Mouse (Mus musculus) heart, adult 9 months (tissue): ENCODE measurements around the gene Zdbf2.

Experiments
- DNase-seq, 2 experiments: peaks; one replicate each; pipeline ENCODE4 v3.0.0; 2022; ENCODE audit warnings: low spot score in 2 of 2

Zdbf2 gene

DNA sequence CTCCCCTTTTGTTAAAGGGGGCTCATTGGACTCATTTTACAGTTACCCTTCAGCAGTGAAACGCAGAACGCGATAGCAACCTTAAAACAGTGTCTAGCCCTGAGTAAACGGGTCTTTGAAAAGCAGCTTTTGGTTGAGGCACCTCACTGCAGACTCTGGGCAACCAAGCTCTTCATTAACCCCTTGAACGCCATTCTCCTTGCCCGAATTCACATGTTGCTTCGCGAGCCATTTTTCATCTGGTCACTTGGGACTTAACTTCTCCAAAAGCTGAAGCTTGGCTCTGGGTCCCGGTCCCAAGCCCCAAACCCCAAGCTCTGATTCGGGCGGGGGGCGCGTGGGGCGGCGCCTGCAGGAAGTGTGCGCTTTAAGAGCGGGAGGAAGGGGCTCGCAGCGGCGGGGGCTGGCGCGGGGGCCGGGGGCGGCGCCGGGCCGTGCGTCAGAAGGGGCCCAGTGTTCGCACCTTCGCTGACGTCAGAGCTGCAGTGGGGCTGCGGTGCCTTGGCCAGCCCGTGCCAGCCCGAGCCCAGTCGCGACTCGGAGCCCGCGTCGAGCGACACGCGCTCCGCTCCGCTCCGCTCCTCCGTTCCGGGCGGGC is at the start of gene Zdbf2:
Gene Zdbf2, plus strand, starts transcription at position 525 of the 598 bp plus-strand sequence.
- DNase-seq, result no peak

DNA sequence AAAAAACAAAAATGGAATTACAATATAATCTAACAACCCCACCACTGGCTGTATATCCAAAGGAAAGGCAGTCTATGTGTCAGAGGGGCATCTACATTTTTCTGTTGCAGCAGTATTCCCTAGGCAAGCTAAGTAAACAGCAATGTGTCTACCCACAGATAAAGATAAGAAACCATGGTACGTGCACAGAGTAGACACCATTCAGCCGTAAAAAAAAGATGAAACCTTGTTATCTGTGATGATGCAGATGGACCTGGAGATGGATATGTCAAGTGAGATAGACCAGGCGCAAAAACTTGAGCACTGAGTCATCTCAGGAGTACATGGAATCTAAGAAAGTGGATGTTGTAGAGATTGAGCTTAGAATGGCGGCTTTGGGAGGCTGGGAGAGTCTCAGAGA is 48.1 kb upstream of the Zdbf2 start:
- DNase-seq, result no peak

DNA sequence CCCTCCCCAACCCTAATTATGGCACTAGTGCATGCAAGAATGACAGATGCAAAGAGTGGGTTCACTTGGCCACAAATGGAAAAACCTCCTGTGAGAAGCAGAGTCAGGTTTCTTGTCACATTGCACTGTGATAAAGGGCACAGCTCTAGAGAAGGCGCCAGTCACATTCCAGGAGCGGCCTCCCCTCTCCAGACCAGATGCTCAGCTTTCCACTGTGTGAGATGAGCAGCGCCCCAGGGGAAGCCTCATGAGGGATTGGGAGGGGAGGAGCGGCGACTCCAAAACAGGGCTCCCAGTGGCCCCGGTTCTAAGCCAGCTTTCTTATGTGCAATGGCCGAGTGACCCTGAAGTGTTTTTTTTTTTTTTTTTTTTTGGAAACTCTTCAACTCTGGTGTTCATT is 47.2 kb upstream of the Zdbf2 start:
- no peak for DNase-seq

DNA sequence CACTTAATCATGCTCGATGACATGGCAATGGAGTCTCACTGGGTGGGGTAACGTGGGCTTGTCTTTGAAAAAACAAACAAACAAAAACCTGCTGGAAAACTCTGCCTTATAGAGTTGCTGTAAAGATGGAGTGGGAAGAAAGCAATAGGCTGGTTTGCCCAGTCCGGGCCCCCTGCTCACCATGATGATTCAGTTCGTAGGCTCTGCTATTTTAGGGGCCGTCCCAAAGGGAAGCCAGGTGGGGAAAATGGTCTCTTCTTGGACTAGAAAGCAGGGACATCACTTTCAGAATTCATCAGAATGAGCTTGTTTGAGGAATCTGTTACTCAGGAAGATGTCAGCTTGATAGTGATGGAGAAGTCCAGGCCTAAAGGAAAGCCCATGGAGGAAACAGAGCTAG is 45.8 kb upstream of the Zdbf2 start:
- no peak for DNase-seq

DNA sequence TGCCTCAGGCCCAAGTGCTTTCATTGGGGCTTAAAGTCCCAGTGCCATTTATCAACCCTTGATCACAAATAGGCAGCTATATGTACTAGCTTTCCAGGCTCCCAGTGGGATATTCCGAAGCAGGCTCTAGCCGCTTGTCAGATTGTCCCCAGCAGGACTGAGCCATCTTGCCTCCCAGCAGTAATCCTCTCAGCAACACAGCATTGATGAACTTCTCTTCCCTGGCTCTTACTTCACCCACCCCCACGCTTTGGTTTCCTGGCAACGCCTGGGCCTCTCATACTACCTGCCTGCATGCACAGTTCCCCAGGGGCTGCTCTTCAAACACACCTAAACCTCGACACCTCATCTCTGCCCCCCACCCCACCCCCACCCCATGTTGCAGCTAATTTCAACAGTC is 35.7 kb upstream of the Zdbf2 start:
- DNase-seq, result no peak

DNA sequence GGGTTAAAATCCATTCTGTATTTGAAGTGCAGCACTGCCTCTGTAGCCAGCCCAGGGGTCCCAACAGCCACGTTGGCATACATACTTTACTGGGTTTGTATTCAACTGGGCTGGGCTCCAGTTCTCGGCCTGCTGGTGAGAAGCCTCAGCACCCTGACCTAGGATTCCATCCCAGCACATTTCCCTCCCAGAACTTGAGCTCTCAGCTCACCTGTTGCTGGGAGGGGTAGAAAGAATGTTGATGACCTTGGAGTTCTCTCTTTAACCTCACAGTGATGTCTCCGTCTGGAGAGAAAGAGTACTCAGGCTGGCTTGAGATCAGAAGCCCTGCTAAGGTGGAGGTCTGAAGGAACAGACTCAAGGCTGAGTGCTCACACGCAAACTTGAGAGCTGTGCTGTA is 33.8 kb upstream of the Zdbf2 start:
- DNase-seq, result no peak

DNA sequence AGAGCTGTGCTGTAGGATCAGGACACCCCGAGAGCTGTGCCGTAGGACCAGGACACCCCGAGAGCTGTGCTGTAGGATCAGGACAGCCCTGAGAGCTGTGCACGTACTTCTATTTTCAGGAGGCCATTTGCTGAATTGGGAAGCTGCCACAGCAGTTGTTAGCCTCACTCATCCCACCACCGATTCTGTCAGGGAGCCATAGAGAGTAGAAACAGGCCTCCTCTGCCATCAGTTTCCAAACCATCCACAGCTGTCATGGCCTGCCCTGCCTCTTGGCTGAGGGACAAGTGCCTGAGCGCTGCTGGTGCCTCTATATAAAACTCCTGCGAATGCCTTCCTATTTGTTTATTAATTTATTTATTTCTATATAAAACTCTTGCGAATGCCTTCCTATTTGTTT is 33.3 kb upstream of the Zdbf2 start:
- DNase-seq, result no peak

DNA sequence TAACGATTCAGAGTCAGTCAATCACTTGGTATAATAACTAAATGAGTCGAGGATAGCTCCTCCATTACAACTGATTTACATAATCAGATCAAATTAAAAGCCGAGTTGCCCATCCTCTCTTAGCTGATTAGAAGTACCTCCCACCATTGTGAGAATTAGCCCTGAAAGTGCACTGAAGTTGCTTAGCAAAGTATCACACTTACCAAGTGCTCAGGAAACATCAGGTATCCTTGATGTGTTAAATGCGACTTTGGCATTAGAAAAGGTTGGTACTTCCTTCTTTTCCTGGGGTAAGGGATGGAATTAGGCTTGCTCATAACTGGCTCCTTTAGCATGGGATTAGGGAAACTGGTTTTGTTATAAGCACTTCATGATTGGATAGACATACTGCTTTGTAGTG is 29.2 kb upstream of the Zdbf2 start:
- DNase-seq, result no peak

DNA sequence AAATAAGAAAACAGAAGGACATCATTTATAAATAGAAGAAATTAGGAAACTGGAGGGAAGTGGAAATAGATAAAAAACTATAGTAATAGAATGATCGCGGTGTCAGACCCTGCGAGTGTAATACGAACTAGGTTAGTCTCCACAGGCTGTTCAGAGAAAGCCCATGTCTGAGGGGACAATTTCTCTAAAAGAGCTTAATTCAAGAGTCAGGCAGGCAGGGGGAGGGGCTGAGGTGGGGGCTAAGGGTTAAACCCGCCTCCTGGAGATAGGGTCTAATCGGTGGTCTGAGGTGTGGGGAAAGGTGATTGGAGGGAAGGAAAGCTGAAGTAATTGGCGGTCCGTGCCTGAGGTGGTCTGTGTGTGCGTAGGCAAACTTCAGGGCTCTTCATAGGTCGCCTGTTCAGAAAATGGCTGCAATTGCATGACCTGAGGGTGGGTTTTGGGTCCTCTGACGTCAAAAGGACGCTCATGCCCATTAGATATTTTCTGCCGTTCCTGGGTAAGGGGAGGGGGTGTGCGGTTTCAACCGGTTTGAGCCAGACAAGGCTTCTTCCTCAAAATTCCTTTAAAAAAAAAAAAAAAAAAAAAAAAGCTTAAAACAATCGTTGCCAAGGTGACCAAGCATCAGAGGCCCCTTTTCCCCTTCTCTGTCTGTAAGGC is 26.1 kb upstream of the Zdbf2 start:
- no peak for DNase-seq

DNA sequence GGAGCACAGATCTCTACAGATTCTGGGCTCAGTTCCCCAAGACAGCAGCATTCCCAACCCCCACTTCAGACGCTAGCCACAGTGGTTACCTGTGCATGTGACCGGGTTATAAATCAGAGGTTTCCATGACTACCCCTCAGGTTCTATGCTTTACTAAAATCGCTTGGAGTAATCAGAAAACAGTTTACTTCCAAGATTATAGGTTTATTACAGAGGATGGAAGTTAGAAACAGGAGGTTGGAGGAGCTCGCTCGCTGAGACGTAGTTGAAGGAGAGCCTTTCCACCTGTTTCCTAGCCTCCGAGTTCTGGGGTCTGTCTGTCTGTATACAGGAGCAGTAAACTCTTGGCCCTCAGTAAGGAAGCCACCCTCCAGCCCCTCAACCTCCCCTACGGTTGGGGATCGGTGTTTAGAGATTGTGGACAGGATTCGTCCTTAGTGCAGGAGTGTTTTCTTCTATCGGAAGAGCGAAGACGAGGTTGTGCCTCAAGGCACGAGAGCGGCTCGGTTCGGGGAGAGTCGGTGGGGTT is 25.2 kb upstream of the Zdbf2 start:
- no peak for DNase-seq

DNA sequence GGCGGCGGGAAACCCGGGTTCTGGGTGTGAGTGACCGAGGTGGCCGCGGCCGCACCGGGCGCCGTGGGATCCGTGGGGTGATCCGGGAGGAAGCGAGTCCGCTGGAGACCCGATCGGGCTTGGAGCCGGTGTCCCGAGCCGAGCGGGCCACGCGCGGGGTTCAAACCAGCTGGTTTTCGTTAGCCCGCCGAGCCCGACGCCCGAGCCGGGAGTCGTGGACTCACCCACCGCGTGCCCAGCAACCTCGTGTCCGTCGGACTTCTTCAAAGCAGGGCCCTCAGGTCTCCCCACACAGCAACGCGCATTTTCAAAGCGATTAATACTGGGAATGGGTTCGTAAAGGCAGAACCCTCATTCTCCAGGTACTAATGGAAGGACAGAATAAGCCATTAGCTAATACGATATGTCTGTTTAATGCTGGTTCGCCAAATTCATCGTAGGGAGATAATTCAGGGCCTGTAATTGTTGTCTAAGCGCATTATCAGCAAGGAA is 24.7 kb upstream of the Zdbf2 start:
- no peak for DNase-seq

DNA sequence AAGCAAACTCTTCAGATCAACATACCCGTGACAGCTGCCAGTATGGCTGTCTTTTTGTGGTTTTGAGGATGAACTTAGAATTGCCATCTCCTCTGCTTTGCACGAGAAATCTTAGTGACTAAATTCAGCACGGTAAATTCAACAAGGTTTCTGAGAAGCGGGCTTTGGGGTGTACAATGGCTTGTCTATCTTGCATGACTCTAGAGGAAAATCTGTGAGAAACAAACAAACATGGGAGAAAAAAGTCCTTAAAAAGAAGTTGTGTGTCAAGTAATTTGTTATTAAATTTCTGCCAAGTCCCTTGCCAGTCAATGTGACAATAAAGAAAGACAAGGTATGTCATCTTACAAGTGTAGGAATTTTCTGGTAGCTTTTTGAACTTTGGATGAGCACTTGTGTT is 23.8 kb upstream of the Zdbf2 start:
- no peak for DNase-seq

DNA sequence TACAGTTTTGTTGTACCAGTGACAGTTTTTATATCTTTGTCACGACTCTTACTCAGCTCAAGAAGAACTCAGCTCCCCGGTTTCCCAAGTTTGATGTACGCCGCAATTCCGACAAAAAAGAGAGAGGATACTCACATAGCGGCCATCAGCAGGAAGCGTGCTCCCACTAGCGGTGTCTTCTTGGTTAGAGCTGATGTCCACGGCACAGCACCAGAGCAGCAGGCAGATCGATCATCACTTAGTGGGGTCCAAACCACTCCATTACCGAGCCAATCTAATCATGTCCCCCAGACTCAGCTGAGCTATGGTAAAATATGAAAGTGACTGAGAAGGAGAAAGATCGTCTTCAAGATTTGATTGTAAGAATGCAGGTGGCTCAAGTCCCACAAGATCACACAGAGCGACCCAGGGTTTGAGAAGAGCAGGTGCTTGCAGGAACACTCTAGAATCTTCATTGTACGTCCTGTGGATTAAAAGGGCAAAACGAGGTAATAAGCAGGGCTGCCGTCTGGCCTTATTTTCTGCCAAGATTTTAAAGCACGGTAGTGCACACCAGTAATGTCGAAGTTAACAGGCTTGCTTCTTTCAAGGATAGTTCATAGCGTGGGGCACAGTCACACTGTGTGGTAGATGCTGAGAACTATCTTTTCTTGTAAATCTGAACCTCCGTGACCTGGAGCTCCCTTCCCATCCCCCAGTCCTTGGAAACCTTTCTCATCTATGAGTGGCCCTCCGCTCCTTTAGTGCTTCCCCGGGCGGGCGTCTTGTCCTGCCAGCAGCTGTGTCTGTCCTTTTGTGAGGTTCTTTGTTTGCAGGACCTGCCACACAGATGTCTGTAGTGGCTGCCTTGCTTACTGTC is 20.5 kb upstream of the Zdbf2 start:
- DNase-seq, result no peak

DNA sequence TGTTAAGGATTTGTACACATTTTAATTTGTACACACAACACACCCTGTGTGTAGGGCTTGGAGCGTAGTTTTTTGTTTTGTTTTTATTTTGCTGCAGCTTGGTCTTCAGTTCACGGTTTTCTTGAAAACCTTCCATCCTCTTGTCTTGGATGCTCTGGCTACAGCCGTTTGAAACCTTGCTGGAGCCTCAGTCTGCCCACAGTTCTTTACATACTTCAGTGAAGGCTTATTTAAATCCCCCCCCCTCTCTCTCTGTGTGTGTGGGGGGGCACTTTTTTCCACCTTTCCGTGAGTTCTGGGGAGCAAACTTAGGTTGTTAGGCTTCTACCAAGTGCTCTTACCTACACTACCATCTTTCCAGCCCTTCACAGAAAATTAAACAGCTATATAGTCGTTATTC is 19.8 kb upstream of the Zdbf2 start:
- DNase-seq, result no peak

DNA sequence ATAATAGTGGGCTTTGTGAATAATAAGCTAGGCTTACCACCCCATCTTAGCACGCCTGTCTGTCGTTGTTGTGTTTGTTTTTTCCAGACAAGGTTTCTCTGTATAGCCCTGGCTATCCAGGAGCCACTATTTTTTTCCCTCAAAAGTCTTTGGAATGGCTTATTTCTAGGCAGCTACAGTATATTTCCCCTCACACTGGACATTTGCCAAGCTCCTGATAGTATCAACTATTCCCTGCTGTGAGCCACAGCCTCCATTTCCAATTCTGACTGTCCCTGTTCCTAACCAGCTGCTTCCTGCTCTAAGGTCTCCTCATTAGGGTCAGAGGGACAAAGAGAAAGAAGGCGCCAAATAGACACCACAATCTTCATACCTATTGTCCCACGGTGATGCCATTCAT is 18.0 kb upstream of the Zdbf2 start:
- no peak for DNase-seq

DNA sequence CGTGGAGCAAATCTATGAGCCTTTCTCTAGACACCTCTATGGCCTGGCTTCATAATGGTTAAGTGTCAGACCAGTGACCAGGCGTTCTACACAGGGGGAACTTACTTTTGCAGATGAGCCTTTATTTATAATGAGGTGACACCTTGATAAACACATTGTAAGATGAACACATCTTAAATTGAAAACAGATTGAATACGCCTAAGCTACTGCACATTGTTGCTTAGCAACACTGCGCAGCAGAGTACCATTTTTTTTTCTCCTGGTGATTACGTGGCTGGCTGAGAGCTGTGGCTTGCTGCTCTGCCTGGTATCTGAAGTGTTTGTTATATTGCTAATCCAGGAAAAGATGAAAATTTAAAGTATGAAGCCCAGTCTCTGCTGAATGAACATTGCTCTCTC is 17.0 kb upstream of the Zdbf2 start:
- DNase-seq, result no peak

DNA sequence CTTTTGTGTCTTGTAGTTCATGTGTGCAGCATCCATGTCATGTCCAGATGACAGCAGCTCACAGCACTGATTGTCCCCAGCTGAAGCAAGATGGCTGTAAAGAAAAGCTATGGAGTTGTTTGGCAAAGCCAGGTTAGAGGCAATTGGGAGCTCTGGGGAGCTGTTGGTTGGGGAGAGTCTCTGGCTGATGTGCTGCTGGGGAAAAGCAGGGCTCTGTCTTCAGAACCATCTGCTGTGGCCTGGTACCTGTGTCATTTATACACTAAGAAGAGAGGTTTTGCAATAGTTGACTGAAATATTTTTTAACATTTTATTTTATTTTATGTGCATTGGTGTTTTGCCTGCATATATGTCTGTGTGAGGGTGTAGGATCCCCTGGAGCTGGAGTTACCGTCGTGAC is 14.6 kb upstream of the Zdbf2 start:
- no peak for DNase-seq

DNA sequence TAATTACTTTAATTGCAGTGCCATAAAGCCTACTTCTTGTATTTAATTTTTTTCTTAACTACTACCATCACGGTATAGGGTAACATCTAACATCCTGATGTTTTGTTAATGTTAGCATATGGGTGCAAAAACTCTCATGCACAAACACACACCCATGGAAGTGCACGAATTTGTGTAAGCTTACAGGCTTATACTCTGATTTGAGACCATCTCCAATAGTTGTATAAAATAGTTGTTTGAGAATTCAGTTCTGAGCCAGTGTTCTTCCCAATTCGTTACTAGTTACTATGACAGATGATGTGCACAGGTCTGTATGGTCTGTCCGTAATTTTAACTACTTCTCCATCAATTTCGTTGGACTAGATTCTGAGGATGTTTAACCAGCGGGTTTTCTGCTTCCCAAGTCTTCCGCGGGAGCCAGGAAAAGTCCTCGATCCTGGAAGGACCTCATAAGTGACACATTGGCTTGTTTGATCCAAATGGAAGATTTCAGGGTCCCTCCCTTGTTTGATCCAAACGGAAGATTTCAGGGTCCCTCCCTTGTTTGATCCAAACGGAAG is 13.7 kb upstream of the Zdbf2 start:
- DNase-seq, result no peak

DNA sequence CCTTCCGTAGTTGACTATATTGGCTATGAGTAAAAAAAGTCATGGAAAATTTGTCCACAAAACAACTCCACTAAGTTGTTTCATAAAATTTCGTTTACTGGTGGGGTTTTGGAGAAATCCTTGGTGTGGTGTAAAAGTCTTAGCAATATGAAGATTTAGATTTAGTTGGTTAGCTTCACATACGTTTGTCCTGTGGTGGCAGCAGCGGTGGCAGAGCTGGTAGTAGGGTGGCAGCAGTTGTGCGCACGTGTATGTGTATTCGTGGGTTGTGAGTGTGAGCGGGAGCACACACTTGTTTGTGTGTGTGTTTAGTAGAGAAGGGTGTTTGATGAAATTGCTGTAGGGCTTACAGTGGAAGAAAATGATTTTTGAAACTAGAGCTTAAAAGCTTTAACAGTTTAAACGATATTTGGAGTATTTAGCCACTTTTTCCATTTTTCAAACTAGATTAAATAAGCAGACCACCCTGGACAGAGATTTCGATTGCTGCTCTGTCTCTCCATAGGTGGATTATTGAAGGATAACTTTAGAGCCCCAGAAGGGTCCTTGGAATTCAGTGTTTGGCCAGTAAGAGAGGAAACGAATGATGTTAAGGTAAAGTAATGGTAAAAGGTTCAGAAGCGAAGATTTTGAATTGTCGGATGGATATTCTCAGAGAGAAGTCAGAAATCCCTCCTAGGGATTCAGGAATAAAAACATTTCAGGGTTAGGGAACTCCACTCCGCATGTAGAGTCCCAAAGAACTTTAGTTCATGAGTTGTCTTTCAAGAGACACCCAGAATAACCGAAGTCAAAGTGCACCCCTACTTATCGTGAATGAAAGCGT is 12.9 kb upstream of the Zdbf2 start:
- DNase-seq, result no peak

DNA sequence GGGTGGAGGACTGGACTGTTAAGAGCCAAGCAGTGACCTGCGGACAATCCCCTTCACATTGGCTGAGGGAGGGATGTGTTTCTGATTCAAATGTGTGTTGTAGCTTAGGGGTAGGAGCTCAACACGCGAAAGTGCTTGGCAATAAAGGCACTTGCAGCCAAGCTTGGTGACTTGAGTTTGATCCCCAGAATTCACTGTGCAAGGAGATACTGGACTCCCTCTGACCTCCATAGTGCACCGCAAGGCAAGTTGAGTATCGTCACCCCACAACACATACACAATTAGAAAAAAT is 12.4 kb upstream of the Zdbf2 start:
- DNase-seq, result no peak

DNA sequence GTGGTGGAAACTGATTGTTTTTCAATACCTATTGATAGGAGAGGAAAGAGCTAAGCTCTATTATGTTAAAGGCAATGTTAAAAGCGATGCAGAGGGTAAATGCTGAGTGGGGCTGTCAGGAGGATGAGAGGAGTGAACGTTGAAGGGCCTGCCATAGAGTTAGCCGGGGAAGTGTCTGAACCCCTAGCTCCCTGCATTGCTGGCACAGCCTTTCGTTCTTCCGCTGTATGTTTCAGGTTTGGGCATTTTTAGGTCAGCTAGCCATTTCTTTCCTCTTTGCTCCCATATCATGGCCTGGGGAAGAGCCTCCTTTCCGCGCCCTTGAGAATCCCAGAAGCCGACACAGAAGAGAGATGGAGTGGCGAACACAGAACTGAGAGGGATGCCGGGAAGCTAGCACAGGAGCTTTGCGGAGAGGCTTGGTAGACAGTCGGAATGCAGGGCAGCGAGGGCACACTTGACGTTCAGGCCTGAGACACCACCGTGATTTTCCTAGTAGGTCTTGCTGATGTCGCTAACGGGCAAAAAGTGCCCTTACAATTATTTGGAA is 11.9 kb upstream of the Zdbf2 start:
- DNase-seq, result no peak
